Mouse (Mus musculus) G1E-ER4 (cell line): ENCODE measurements around the gene Fam78b. TPM values are rescaled to one million over a fixed set of nuclear protein-coding genes. Genes with fewer than 3 reads are reported as not detected.

Experiments
- GATA1 ChIP-seq: IDR thresholded peaks from one replicate; pipeline ENCODE4 v1.8.0; 2012; ENCODE audit warnings: low read length, inconsistent platforms
- polyA plus RNA-seq: library from polyadenylated mRNA; stranded (reverse); fragments of >175 nt; gene quantifications from 2 replicates; pipeline ENCODE4 v1.2.3, GENCODE M21; 2012

Fam78b gene
- polyA plus RNA-seq, 1 experiment: not detected

- TF ChIP-seq GATA1: no peak
Measured at GRCm38 (mm10) chr1:167069741-167070140, 68.5 kb downstream of the Fam78b start.

- TF ChIP-seq GATA1: no peak
Measured at GRCm38 (mm10) chr1:167070306-167070705, 69.1 kb downstream of the Fam78b start.

- no peak for TF ChIP-seq GATA1
Measured at GRCm38 (mm10) chr1:167075726-167076125, 74.5 kb downstream of the Fam78b start.

GRCm38 (mm10) chr1:167079476-167079875, 78.3 kb downstream of the Fam78b start:
- TF ChIP-seq GATA1: no peak

- no peak for TF ChIP-seq GATA1
Measured at GRCm38 (mm10) chr1:167081946-167082345, 80.7 kb downstream of the Fam78b start.

GRCm38 (mm10) chr1:167082506-167083100, 81.4 kb downstream of the Fam78b start:
- no peak for TF ChIP-seq GATA1

GRCm38 (mm10) chr1:167083181-167083580, 82.0 kb downstream of the Fam78b start:
- no peak for TF ChIP-seq GATA1

GRCm38 (mm10) chr1:167084330-167084729, 83.1 kb downstream of the Fam78b start:
- TF ChIP-seq GATA1: no peak

- TF ChIP-seq GATA1: no peak
Measured at GRCm38 (mm10) chr1:167085461-167085860, 84.2 kb downstream of the Fam78b start.

- no peak for TF ChIP-seq GATA1
Measured at GRCm38 (mm10) chr1:167090466-167090865, 89.2 kb downstream of the Fam78b start.

- no peak for TF ChIP-seq GATA1
Measured at GRCm38 (mm10) chr1:167093551-167093950, 92.3 kb downstream of the Fam78b start.

- TF ChIP-seq GATA1: no peak
Measured at GRCm38 (mm10) chr1:167094589-167095148, 93.5 kb downstream of the Fam78b start.

- no peak for TF ChIP-seq GATA1
Measured at GRCm38 (mm10) chr1:167098741-167099140, 97.5 kb downstream of the Fam78b start.

- TF ChIP-seq GATA1: no peak
Measured at GRCm38 (mm10) chr1:167102046-167102445, 100.8 kb downstream of the Fam78b start.

GRCm38 (mm10) chr1:167102566-167102965, 101.3 kb downstream of the Fam78b start:
- no peak for TF ChIP-seq GATA1

- TF ChIP-seq GATA1: no peak
Measured at GRCm38 (mm10) chr1:167104956-167105626, 103.9 kb downstream of the Fam78b start.

- no peak for TF ChIP-seq GATA1
Measured at GRCm38 (mm10) chr1:167105916-167106315, 104.7 kb downstream of the Fam78b start.
